Mouse (Mus musculus): ENCODE data around the gene Ak9. TPM values are rescaled to one million over a fixed set of nuclear protein-coding genes. Genes with fewer than 3 reads are reported as not detected.

The Ak9 gene
- polyA plus RNA-seq, 1 experiment from 2014 or later: 0.51 TPM

GRCm38 (mm10) chr10:41302689-41303431, 920 bp upstream of the Ak9 start, which contains the start of gene Fig4:
Gene Fig4, minus strand, starts transcription at chr10:41303260.
- Histone ChIP-seq H3K27ac (ENCODE audit: low read length) (peak within 1 kb of the TSS; percentile 46), H3K9ac (ENCODE audit: low read length) (peak within 1 kb of the TSS; percentile 84), H3K27me3 (ENCODE audit: control insufficient read depth, insufficient read depth, low read depth, low read length) (no peaks in the 10 kb centered on the region), H3K4me3 (ENCODE audit: low read length) (peak within 1 kb of the TSS; percentile 93), H3K4me1 (replicated peaks; ENCODE audit: control insufficient read depth, insufficient read depth, low read length) (peaks cover 7% of the 10 kb centered on the region; the same call in 1 of the 2 replicates), H3K4me2 (ENCODE audit: low read depth, low read length) (peak within 1 kb of the TSS; percentile 77), H3K36me3 (ENCODE audit: control insufficient read depth, insufficient read depth, low read length) (no peaks in the 10 kb centered on the region), H3K9me3 (ENCODE audit: control insufficient read depth, low read length) (no peaks in the 10 kb centered on the region)
- WGBS: 0% methylated on average over 37 of the region's 38 CpGs
- ATAC-seq (ENCODE audit: low read depth): peak; percentile 96

GRCm38 (mm10) chr10:41304961-41305455, 1.2 kb downstream of the Ak9 start:
- Histone ChIP-seq H3K4me1 (replicated peaks; ENCODE audit: control insufficient read depth, insufficient read depth, low read length) (peaks cover 7% of the 10 kb centered on the region; the same call in 1 of the 2 replicates), H3K4me3 (ENCODE audit: low read length) (no peak overlapping the region), H3K27me3 (ENCODE audit: control insufficient read depth, insufficient read depth, low read depth, low read length) (no peaks in the 10 kb centered on the region), H3K9ac (ENCODE audit: low read length) (no peak overlapping the region), H3K9me3 (ENCODE audit: control insufficient read depth, low read length) (no peaks in the 10 kb centered on the region), H3K27ac (ENCODE audit: low read length) (no peak overlapping the region), H3K4me2 (ENCODE audit: low read depth, low read length) (no peak overlapping the region), H3K36me3 (ENCODE audit: control insufficient read depth, insufficient read depth, low read length) (no peaks in the 10 kb centered on the region)
- 67% methylated on average over 9 of the region's 9 CpGs for WGBS
- ATAC-seq (ENCODE audit: low read depth): no peak

GRCm38 (mm10) chr10:41308205-41308604, 4.4 kb downstream of the Ak9 start:
- 71% methylated on average over 4 of the region's 4 CpGs for WGBS

GRCm38 (mm10) chr10:41315866-41316265, 12.1 kb downstream of the Ak9 start:
- Histone ChIP-seq H3K4me3 (ENCODE audit: low read length) (no peak overlapping the region), H3K36me3 (ENCODE audit: control insufficient read depth, insufficient read depth, low read length) (no peaks in the 10 kb centered on the region), H3K4me2 (ENCODE audit: low read depth, low read length) (no peak overlapping the region), H3K27ac (ENCODE audit: low read length) (no peak overlapping the region), H3K27me3 (ENCODE audit: control insufficient read depth, insufficient read depth, low read depth, low read length) (no peaks in the 10 kb centered on the region), H3K9ac (ENCODE audit: low read length) (no peak overlapping the region), H3K9me3 (ENCODE audit: control insufficient read depth, low read length) (no peaks in the 10 kb centered on the region), H3K4me1 (replicated peaks; ENCODE audit: control insufficient read depth, insufficient read depth, low read length) (no peaks in the 10 kb centered on the region)
- ATAC-seq (ENCODE audit: low read depth): no peak
- 67% methylated on average over 3 of the region's 3 CpGs for WGBS

More at GRCm38 (mm10) chr10:41308205-41308604, 4.4 kb downstream of the Ak9 start:
- ATAC-seq (ENCODE audit: low read depth): no peak
- Histone ChIP-seq H3K27me3 (ENCODE audit: control insufficient read depth, insufficient read depth, low read depth, low read length) (no peaks in the 10 kb centered on the region), H3K9me3 (ENCODE audit: control insufficient read depth, low read length) (no peaks in the 10 kb centered on the region), H3K9ac (ENCODE audit: low read length) (no peak overlapping the region), H3K4me3 (ENCODE audit: low read length) (no peak overlapping the region), H3K27ac (ENCODE audit: low read length) (no peak overlapping the region), H3K4me2 (ENCODE audit: low read depth, low read length) (no peak overlapping the region), H3K36me3 (ENCODE audit: control insufficient read depth, insufficient read depth, low read length) (no peaks in the 10 kb centered on the region), H3K4me1 (replicated peaks; ENCODE audit: control insufficient read depth, insufficient read depth, low read length) (no peaks in the 10 kb centered on the region)

GRCm38 (mm10) chr10:41332533-41333043, 28.8 kb downstream of the Ak9 start:
- no peak overlapping the region for H3K27ac ChIP-seq (ENCODE audit: low read length)
- no peaks in the 10 kb centered on the region for H3K4me1 ChIP-seq (replicated peaks; ENCODE audit: control insufficient read depth, insufficient read depth, low read length)
- no peaks in the 10 kb centered on the region for H3K27me3 ChIP-seq (ENCODE audit: control insufficient read depth, insufficient read depth, low read depth, low read length)
- no peak for ATAC-seq (ENCODE audit: low read depth)
- WGBS: 78% methylated on average over 2 of the region's 2 CpGs
- H3K9me3 ChIP-seq (ENCODE audit: control insufficient read depth, low read length): no peaks in the 10 kb centered on the region
- no peak overlapping the region for H3K4me3 ChIP-seq (ENCODE audit: low read length)
- no peaks in the 10 kb centered on the region for H3K36me3 ChIP-seq (ENCODE audit: control insufficient read depth, insufficient read depth, low read length)
- H3K4me2 ChIP-seq (ENCODE audit: low read depth, low read length): no peak overlapping the region
- H3K9ac ChIP-seq (ENCODE audit: low read length): no peak overlapping the region

DNA sequence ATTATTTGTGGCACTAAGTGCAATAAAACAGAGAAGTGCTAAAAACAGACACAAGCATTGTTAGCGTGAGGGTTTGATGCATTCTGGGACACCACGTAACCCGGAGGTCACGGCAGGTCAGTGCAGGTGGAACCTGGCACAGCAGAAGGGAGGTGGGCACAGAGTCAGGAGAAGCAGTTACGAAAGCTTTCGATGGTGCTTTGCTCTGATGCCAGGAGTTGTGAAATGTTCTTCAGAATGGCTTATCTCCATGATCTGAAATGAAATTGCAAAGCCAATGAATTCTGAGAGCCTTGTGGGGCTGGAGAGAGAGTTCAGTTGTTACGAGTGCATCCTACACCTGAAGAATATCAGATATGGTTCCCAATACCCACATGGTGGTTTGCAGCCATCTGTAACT, 37.6 kb downstream of the Ak9 start:
- Histone ChIP-seq H3K4me1 (replicated peaks; ENCODE audit: control insufficient read depth, insufficient read depth, low read length) (no peaks in the 10 kb centered on the region), H3K36me3 (ENCODE audit: control insufficient read depth, insufficient read depth, low read length) (no peaks in the 10 kb centered on the region), H3K27ac (ENCODE audit: low read length) (no peak overlapping the region), H3K9ac (ENCODE audit: low read length) (no peak overlapping the region), H3K9me3 (ENCODE audit: control insufficient read depth, low read length) (no peaks in the 10 kb centered on the region), H3K4me3 (ENCODE audit: low read length) (no peak overlapping the region), H3K4me2 (ENCODE audit: low read depth, low read length) (no peak overlapping the region), H3K27me3 (ENCODE audit: control insufficient read depth, insufficient read depth, low read depth, low read length) (no peaks in the 10 kb centered on the region)
- 78% methylated on average over 7 of the region's 7 CpGs for WGBS
- ATAC-seq (ENCODE audit: low read depth): no peak

DNA sequence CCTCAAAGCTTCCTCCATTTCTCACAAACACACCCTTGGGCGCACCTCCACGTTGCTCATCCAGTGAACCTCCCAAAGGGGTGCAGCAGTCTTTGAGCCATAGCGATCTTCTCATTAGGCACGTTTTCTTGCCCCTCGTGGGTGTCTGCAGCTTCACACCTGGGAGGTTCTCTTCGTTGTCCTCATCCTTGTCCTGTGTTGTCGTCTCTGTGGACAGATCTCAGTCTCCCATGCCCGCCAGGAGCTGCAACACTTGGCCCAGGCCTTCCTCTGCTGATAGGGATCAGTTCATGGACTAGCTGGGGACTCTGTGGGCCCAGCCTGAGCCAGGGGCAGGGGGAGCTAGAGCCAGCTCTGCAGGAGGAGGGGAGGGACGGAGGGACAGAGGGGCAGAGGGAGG, 61.3 kb downstream of the Ak9 start:
- Histone ChIP-seq H3K9me3 (ENCODE audit: control insufficient read depth, low read length) (no peaks in the 10 kb centered on the region), H3K9ac (ENCODE audit: low read length) (no peak overlapping the region), H3K27me3 (ENCODE audit: control insufficient read depth, insufficient read depth, low read depth, low read length) (no peaks in the 10 kb centered on the region), H3K4me3 (ENCODE audit: low read length) (no peak overlapping the region), H3K36me3 (ENCODE audit: control insufficient read depth, insufficient read depth, low read length) (no peaks in the 10 kb centered on the region), H3K27ac (ENCODE audit: low read length) (no peak overlapping the region), H3K4me2 (ENCODE audit: low read depth, low read length) (no peak overlapping the region), H3K4me1 (replicated peaks; ENCODE audit: control insufficient read depth, insufficient read depth, low read length) (no peaks in the 10 kb centered on the region)
- no peak for ATAC-seq (ENCODE audit: low read depth)
- 80% methylated on average over 9 of the region's 9 CpGs for WGBS

DNA sequence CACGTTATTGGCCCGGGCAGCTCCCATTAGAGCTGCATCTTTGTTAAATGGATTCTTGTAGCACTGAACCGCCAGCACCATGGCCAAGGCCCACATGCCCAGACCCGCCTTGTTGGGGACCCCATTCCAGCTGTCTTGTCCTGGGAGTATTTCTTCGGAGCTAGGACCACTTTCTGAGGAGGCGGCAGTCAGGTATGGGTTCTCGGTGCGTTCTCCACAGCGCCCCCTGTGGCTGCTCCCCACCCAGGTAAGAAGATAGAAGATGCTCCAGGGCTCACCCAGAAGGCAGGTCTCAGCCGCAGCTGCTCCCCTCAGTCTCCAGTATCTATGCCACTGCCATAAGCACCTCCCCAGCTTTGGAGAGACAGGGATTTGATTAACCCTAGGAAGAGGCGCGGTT, 76.7 kb downstream of the Ak9 start:
- H3K27me3 ChIP-seq (ENCODE audit: control insufficient read depth, insufficient read depth, low read depth, low read length): no peaks in the 10 kb centered on the region
- WGBS: 68% methylated on average over 12 of the region's 12 CpGs
- H3K36me3 ChIP-seq (ENCODE audit: control insufficient read depth, insufficient read depth, low read length): no peaks in the 10 kb centered on the region
- H3K4me1 ChIP-seq (replicated peaks; ENCODE audit: control insufficient read depth, insufficient read depth, low read length): no peaks in the 10 kb centered on the region
- no peak overlapping the region for H3K4me2 ChIP-seq (ENCODE audit: low read depth, low read length)
- no peak overlapping the region for H3K27ac ChIP-seq (ENCODE audit: low read length)
- H3K9ac ChIP-seq (ENCODE audit: low read length): no peak overlapping the region
- ATAC-seq (ENCODE audit: low read depth): no peak
- H3K4me3 ChIP-seq (ENCODE audit: low read length): no peak overlapping the region
- H3K9me3 ChIP-seq (ENCODE audit: control insufficient read depth, low read length): no peaks in the 10 kb centered on the region

DNA sequence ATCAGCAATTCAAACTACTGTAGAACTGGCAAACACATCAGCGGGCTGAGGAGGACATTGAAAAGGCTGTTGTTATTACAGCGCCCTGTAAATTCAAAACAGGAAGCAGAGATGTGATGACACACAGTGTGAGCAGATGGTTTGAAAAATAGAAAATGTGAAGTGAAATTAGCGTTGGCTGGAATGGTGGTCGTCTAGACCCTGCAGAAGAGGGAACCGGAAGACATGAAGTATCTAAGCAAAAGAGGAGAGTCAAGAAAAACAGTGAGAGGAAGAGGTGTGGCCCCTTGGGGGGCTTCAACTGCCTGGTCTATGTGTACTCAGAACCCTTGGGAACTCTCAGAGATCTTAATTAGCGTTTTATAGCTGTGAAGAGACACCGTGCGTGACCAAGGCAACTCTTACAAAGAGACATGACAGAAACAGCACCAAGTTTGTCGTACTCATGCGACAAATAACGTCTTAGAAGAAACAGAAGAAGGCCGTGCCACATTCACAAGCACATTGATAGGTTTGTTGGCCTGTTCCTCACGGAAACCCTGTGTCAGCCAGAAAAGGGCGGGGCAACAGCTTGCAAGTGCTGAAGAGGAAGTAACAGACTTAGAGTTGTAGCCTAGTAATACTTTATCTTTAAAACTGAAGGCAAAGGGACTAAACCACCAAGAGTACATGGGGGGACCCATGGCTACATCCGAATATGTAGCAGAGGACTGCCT, 81.9 kb downstream of the Ak9 start:
- Histone ChIP-seq H3K36me3 (ENCODE audit: control insufficient read depth, insufficient read depth, low read length) (no peaks in the 10 kb centered on the region), H3K4me2 (ENCODE audit: low read depth, low read length) (no peak overlapping the region), H3K27ac (ENCODE audit: low read length) (no peak overlapping the region), H3K4me3 (ENCODE audit: low read length) (no peak overlapping the region), H3K9ac (ENCODE audit: low read length) (no peak overlapping the region), H3K9me3 (ENCODE audit: control insufficient read depth, low read length) (no peaks in the 10 kb centered on the region), H3K27me3 (ENCODE audit: control insufficient read depth, insufficient read depth, low read depth, low read length) (no peaks in the 10 kb centered on the region), H3K4me1 (replicated peaks; ENCODE audit: control insufficient read depth, insufficient read depth, low read length) (no peaks in the 10 kb centered on the region)
- WGBS: 72% methylated on average over 15 of the region's 15 CpGs
- ATAC-seq (ENCODE audit: low read depth): no peak
